Mouse (Mus musculus): ENCODE data around the gene Gm3880. TPM values are rescaled to one million over a fixed set of nuclear protein-coding genes. Genes with fewer than 3 reads are reported as not detected.
"Not testable (repeated sequence)": the region's sequence is repeated elsewhere in the genome, so short reads cannot be mapped to it uniquely, and the experiment has no call there.

Gene Gm3880
- 1 to 10 TPM in 1 of 2 experiments, not detected in 1; 1.2 TPM for total RNA-seq (2021)
- long read RNA-seq, experiment 1 = 0 reads
- long read RNA-seq, experiment 2 = 0 reads

GRCm38 (mm10) chrX:102686872-102687271, at the start of gene Gm3880:
Gene Gm3880 (minus strand): TSS chrX:102686972.
- DNase-seq = not testable (repeated sequence)

- DNase-seq = not testable (repeated sequence)
Observed at GRCm38 (mm10) chrX:102724226-102724625, 37.5 kb upstream of the Gm3880 start.

DNA sequence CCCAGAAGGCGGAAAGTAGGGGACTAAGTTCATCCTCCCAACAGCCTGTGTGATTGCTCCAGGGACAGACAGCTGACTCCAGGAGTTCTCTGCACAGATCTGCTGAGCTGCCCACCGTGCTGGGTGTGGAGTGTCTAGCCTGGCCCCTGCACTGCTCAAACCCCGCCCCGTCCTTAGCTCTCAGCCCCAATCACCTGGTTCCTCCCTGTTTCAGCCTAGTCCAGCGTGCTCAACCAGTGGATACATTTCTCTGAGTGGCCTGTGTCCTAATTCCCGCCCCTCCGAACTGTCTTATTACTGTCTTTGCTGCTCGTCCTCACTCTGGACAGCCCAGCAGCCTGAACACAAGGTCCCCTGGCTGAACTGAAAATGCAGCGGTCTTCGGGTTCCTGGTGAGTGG, 20.8 kb upstream of the Gm3880 start, which contains the start of the genes Gm9112 and Dmrtc1b:
Gm9112 (minus strand) TSS at position 101 of the 400 bp plus-strand sequence.
Dmrtc1b (plus strand) TSS at position 331 of the 400 bp plus-strand sequence.
- DNase-seq = not testable (repeated sequence)

GRCm38 (mm10) chrX:102700636-102701035, 13.9 kb upstream of the Gm3880 start:
- peak; percentile 5 to 6 for DNase-seq

DNA sequence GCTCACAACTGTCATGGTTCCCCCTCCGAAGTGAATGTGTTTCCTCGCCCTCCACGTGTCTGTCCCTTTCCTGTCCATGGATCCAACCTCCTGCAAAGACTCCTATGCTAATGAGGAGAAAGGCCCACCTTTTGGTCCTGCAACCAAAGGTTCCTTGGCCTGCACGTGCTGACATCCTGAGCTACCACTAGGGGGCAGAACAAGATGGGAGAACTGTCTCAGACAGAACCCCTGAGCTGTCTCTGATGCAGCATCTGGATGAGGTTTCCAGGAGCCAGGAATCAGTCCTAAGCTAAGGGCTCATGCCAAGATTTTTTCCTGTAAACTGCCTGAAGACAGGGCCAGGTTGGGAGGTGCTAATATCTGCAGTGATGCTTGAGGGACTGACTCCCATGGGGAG, 2.5 kb upstream of the Gm3880 start:
- DNase-seq = peak; percentile 4 to 20

- not testable (repeated sequence) for DNase-seq
Observed at GRCm38 (mm10) chrX:102684706-102685105, 2.1 kb downstream of the Gm3880 start.

GRCm38 (mm10) chrX:102666641-102667040, 20.1 kb downstream of the Gm3880 start:
- no peak for DNase-seq

- DNase-seq = peak; percentile 20 to 22
Observed at GRCm38 (mm10) chrX:102660712-102661111, 26.1 kb downstream of the Gm3880 start.

DNA sequence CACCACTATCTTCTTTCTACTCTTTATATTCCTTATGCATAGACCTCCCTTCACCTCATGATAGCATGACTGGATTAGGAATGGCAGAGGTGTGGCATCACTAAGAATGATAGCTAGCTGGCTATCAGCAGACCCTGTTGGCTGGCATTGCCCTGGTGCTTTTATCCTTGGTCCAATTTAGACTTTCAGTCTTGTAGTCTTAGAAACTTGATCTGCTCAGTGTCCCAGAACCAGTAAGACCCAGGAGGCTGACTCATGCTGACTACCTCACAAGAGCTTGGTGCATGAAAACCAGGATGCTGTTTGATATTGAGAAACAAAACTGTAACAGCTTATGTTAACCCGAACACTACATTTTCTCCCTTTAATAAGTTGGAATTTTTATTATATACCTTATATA, 41.1 kb downstream of the Gm3880 start:
- DNase-seq = no peak

- DNase-seq = no peak
Observed at GRCm38 (mm10) chrX:102645146-102645545, 41.6 kb downstream of the Gm3880 start.

DNA sequence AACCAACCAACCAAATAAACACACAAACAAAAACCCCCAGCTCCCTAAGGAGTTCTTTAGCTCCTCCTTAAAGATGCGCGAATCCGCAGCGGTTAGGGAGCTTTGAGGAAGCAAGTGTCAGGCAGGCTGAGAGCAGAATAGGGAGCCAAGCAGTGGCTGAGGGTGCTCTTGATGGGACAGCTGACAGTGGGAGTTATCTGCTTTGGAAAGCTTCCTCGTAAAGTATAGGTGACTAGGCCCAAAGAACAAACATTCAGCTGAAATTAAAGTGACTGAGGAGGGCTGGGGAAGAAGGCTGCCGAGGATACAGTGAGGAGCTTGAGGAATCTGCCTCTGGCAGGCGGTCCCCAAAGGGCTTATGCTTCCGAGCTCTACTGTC, 42.2 kb downstream of the Gm3880 start:
- DNase-seq = peak; percentile 8 to 10

DNA sequence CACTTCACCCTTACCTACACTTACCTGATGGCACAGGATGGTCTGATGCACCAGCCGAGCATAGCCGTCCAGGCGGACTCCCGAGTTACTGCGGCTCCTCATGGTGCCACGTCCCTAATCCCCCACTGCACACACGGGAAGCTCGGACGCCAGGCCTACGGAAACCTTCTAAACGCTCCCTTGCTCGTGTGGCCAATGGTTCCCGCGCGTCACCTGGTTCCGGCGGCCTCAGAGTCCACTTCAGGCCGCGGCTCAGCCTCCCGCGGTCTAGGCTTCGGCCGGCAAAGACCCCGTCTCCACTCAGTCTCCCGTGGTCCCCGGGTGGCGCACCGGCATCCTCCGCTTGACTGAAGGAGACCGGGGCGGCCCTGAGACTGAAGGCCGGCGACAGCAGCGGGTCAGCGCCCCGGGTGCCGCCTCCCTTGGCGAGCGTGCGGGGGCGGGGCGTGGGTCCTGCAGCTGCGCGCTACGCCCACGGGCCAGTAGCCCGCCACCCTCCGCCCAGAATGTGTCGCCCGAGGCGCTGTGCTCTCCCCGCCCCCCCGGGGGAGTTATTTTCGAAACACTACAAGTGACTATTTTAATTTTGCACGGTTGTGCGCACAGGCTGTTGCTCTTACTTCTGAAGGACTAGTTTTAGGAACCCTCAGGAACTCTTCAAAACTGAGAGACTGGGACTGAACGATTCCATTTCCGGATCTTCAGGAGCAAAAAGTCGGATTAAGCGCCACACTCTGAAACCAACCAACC, 42.8 kb downstream of the Gm3880 start, which contains the start of gene Phka1:
Phka1 (minus strand) TSS at position 424 of the 750 bp plus-strand sequence.
- DNase-seq = peak; percentile 90 to 94

Other genes with a start within 250 kb of the Gm3880 start
- 10 to 100 TPM in 1 of 2 experiments, 1 to 10 TPM in 1; 8.1 to 10.7 TPM for gene Hdac8, start 181.6 kb downstream of the Gm3880 start, total RNA-seq (2021)
- gene Phka1, start 42.7 kb downstream of the Gm3880 start, total RNA-seq (2021) = 10 to 100 TPM; 14.3 to 17.2 TPM
- not detected for gene Gm9112, start 20.7 kb upstream of the Gm3880 start, total RNA-seq (2021)
- not detected for gene Dmrtc1b, start 20.9 kb upstream of the Gm3880 start, total RNA-seq (2021)
- not detected for gene Dmrtc1c1, start 116.0 kb upstream of the Gm3880 start, total RNA-seq (2021)
- gene Dmrtc1c2, start 167.6 kb upstream of the Gm3880 start, total RNA-seq (2021) = not detected
- not detected for gene 1700031F05Rik, start 181.0 kb upstream of the Gm3880 start, total RNA-seq (2021)
- under 1 TPM; 0.36 to 0.46 TPM for gene Dmrtc1a, start 221.7 kb upstream of the Gm3880 start, total RNA-seq (2021)
- gene 1700011M02Rik, start 221.9 kb upstream of the Gm3880 start, total RNA-seq (2021) = not detected
- 1 to 10 TPM in 1 of 2 experiments, not detected in 1; 1.6 TPM for gene 1700018G05Rik, start 241.4 kb upstream of the Gm3880 start, total RNA-seq (2021)

Data from adrenal gland, postnatal 36 days (tissue).